Mouse (Mus musculus) C2C12 (cell line): ENCODE results near the gene Gmnn.

Experiments used
- CEBPB ChIP-seq: IDR thresholded peaks from one replicate; pipeline ENCODE4 v1.6.1; 2011; ENCODE audit warnings: low read depth, mild to moderate bottlenecking, control low read depth, moderate library complexity
- CTCF ChIP-seq: IDR thresholded peaks from one replicate; pipeline ENCODE4 v1.5.1; 2011; ENCODE audit not compliant: control insufficient read depth, insufficient read depth, insufficient read length
- FOSL1 ChIP-seq: IDR thresholded peaks from one replicate; pipeline ENCODE4 v1.8.0; 2011; ENCODE audit warnings: mild to moderate bottlenecking, low read length; ENCODE audit not compliant: poor library complexity, insufficient read depth, severe bottlenecking
- MAX ChIP-seq: IDR thresholded peaks from one replicate; pipeline ENCODE4 v1.6.1; 2011; ENCODE audit warnings: mild to moderate bottlenecking, control low read depth
- MYOD1 ChIP-seq: IDR thresholded peaks from one replicate; pipeline ENCODE4 v1.6.1; 2011; ENCODE audit warnings: low read depth; ENCODE audit not compliant: control insufficient read depth, insufficient read length
- USF1 ChIP-seq: IDR thresholded peaks from one replicate; pipeline ENCODE4 v1.6.1; 2011; ENCODE audit warnings: low read depth, mild to moderate bottlenecking, control low read depth, moderate library complexity

DNA sequence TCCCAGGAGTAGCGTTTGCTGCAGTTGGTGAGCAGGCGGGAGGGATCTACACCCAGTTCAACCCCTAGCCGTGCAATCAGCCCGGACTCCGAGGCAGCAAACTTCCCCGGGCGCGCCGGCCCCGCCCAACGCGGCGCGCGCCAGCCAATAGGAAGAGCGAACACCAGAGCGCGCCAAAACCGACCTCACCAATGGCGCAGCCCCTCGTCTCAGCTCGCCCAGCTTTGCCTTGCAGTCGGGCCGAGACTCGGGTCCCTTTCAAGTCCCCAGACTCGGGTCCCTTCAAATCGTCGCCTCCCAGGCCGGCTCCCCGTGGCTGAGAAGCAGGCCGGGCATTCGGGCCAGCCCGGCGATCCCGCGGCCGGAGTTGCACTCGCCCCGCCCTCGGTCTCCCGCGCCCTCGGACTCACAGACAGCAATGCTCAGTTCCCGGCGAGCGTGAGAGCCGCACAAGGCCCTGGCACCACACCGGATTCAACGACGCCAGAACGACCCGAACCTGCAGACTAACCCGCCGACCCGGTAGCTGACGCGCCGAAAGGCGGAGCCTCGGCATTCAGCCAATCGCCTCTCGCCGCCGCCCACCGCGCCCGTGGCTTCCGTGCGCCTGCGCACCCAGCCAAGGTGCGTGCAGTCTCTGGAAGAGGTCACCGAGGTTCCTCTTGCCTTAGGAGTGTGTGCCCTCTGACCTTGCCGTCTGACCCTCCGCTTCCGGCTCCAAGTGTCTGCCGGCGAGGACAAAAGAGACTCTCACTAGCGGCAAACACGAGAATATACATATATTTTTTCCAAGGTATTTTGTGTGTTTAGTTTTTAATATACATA is at the start of gene Gmnn:
- TF ChIP-seq CTCF, result no peak
- TF ChIP-seq MAX, result peak; percentile 10
- no peak for TF ChIP-seq CEBPB
- no peak for TF ChIP-seq MYOD1
- TF ChIP-seq USF1, result no peak
- TF ChIP-seq FOSL1, result no peak
